Mouse (Mus musculus) megakaryocyte, embryonic 14.5 days (primary cell): ENCODE measurements at regions not wholly inside any gene's neighbourhood (a gene's known extent, or its start where the extent isn't known, plus 50 kb on each side); places are given as distances from the start of the nearest gene placed in this dataset.

Experiments
- H3K27me3 ChIP-seq: replicated peaks from 2 replicates; pipeline ENCODE3; 2012; ENCODE audit warnings: inconsistent platforms
- H3K36me3 ChIP-seq: replicated peaks from 2 replicates; pipeline ENCODE3; 2012; ENCODE audit warnings: low read length, inconsistent platforms, mixed read lengths
- H3K4me1 ChIP-seq: 2 replicates; pipeline ENCODE4 v1.6.1; 2012; ENCODE audit warnings: inconsistent platforms
- H3K4me3 ChIP-seq: replicated peaks from 2 replicates; pipeline ENCODE3; 2012; ENCODE audit warnings: moderate library complexity, mild to moderate bottlenecking, inconsistent platforms
- H3K9me3 ChIP-seq: 2 replicates; pipeline ENCODE4 v1.6.1; 2012; ENCODE audit warnings: inconsistent platforms
- FLI1 ChIP-seq: IDR thresholded peaks from 2 replicates; pipeline ENCODE4 v1.6.1; 2012; ENCODE audit warnings: low read length, inconsistent platforms, mixed read lengths
- GATA1 ChIP-seq: IDR thresholded peaks from 3 replicates; pipeline ENCODE4 v1.6.1; 2012; ENCODE audit warnings: mixed read lengths, low read length, inconsistent platforms, borderline replicate concordance

DNA sequence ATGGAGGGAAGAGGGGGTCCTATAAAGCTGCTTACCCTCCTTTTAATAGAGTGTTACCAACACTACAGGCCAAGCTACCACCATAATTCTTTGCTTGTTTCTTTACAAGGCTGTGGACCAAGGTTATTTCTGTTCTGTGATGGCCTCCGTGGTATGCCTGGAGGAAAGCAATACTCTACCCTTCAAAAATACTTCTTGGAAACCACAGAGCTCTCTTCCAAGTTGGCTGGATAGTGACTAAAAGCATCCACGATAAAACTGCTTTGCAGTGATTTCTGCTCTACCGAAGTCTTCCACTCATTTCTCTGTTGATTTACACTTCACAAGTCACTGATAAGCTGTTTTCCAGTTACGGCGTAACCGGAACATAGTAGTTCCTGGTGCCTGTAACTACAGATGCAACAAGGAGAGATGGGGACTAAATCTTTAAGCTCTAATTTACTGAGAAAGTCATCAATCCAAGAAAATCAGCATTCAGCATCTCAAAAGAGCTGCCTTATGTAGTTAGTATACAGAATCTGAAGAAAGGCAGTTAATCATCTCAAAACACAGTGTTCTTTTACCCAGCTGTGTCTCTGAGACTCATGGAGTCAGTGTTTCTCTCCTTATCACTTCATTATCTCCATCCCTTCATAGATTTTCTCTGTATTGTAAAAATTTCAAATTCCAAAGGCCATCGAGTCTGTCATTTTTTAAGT, 216.1 kb upstream of the Pfn2 start:
- no peaks in the 10 kb centered on the region for H3K27me3 ChIP-seq
- H3K4me1 ChIP-seq = no peaks in the 10 kb centered on the region
- H3K9me3 ChIP-seq = peaks cover 10% of the 10 kb centered on the region
- no peak for TF ChIP-seq FLI1
- H3K36me3 ChIP-seq = no peaks in the 10 kb centered on the region
- H3K4me3 ChIP-seq = no peak overlapping the region

DNA sequence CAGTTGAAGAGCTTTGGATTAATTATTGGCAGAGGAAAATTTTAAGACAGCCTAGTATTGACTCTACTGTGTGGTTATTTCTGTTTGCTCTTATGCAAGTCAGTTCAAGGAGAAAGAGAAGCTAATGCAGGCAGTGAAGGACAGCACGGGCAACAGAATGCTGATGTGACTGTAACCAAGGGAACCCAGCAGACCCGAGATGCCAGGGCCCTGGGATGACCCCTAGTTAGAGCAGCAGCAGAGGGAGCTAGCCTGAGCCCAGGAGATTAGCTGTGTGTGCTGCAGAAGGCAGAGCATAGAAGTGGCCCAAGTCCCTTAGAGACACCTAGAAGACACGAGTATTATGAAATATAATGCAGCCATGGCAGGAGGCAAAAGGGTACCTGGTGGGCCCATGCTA, 223.7 kb upstream of the Pfn2 start:
- TF ChIP-seq FLI1 (no peak), GATA1 (no peak)
- Histone ChIP-seq H3K27me3 (no peaks in the 10 kb centered on the region), H3K4me1 (no peaks in the 10 kb centered on the region), H3K9me3 (peaks cover 7% of the 10 kb centered on the region), H3K36me3 (no peaks in the 10 kb centered on the region), H3K4me3 (no peak overlapping the region)

DNA sequence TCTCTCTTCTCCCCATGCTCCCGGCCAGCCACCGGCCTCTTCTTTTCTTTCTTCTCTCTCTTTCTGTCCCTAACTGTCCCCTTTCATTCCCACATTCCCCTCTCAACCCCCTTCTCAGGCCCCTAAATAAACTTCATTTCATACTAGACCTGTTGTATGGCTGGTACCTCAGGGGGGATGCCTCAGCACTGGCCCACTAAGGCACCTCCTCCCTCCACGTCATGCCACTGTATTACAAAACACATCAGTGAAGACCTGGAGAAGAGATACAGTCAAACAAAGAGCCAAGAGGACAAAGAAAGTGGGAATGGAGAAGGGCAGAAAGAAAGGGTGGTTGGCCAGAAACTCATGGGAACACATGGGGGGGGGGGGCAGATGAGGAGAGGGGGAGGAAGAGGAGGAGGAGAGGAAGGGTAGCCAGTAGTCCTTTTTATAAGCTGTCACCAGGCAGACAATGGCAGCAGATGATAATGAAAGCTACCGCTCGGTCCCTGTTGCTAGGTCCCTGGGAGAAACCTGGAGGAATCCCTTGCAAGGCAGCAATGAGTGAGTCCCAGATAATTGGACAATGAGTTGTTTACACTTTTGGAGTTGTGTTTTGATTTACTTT, 224.5 kb upstream of the Pfn2 start:
- Histone ChIP-seq H3K27me3 (no peaks in the 10 kb centered on the region), H3K4me1 (no peaks in the 10 kb centered on the region), H3K4me3 (no peak overlapping the region), H3K36me3 (no peaks in the 10 kb centered on the region), H3K9me3 (peaks cover 7% of the 10 kb centered on the region)
- TF ChIP-seq FLI1 = no peak
- TF ChIP-seq GATA1 = no peak

- no peaks in the 10 kb centered on the region for H3K4me1 ChIP-seq
- no peaks in the 10 kb centered on the region for H3K36me3 ChIP-seq
- H3K9me3 ChIP-seq = 0 out of 2 replicates have a peak, but pooled peaks cover 4% of the 10 kb centered on the region
- H3K4me3 ChIP-seq = no peak overlapping the region
- H3K27me3 ChIP-seq = no peaks in the 10 kb centered on the region
- no peak for TF ChIP-seq FLI1
- no peak for TF ChIP-seq GATA1
These were observed 241.7 kb upstream of the Pfn2 start for GRCm38 (mm10) chr3:58089344-58090139.

DNA sequence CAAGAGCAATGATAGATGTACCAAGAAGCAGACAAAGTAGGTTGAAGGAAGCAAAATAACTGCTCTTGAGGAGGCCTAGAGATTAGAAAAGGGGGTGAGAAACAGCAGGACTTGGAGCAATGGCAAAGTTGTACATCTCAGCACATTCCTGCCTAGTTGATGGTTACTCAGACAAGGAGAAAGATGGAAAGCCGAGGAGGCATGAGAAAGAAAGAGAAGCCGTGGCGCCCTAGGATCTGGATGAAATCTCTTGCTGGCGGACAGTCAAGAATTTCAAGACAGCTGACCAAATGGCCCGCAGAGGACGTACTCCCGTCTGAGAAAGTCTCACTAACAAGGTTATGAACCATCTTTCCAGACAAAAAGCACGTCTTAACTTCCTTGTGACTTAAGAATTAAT, 242.5 kb upstream of the Pfn2 start:
- Histone ChIP-seq H3K36me3 (no peaks in the 10 kb centered on the region), H3K9me3 (0 out of 2 replicates have a peak, but pooled peaks cover 4% of the 10 kb centered on the region), H3K4me1 (no peaks in the 10 kb centered on the region), H3K27me3 (no peaks in the 10 kb centered on the region), H3K4me3 (no peak overlapping the region)
- TF ChIP-seq GATA1 (no peak), FLI1 (no peak)

GRCm38 (mm10) chr3:58091466-58092176, 243.7 kb upstream of the Pfn2 start:
- H3K4me1 ChIP-seq = no peaks in the 10 kb centered on the region
- H3K36me3 ChIP-seq = no peaks in the 10 kb centered on the region
- TF ChIP-seq GATA1 (no peak), FLI1 (no peak)
- H3K4me3 ChIP-seq = no peak overlapping the region
- H3K27me3 ChIP-seq = no peaks in the 10 kb centered on the region
- H3K9me3 ChIP-seq = 0 out of 2 replicates have a peak, but pooled peaks cover 4% of the 10 kb centered on the region

- no peaks in the 10 kb centered on the region for H3K9me3 ChIP-seq
- TF ChIP-seq GATA1 (no peak), FLI1 (no peak)
These were observed 263.1 kb upstream of the Pfn2 start for GRCm38 (mm10) chr3:58110911-58111476.

DNA sequence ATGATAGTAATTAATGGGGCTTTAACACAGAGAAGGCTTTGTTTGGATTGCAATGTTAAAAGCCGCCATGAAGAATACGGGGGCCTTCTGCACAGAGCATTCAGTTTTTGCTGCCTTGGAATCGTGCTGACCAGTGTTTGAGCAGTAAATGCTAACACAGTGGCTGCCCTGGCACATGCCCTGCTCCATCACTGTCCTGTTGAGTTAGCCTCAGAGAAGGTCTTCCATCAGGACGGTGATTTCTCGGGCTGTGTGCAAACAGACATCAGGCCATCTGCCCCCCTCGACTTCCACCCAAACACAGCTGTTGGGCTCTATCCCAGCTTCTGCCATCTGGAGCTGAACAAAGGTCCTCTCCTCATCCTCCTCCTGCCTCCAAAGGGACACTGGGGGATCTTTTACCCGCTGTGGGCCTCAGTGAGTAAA, 264.6 kb upstream of the Pfn2 start:
- no peaks in the 10 kb centered on the region for H3K27me3 ChIP-seq
- no peak overlapping the region for H3K4me3 ChIP-seq
- no peaks in the 10 kb centered on the region for H3K9me3 ChIP-seq
- no peak for TF ChIP-seq GATA1
- no peak for TF ChIP-seq FLI1
- H3K4me1 ChIP-seq = no peaks in the 10 kb centered on the region
- H3K36me3 ChIP-seq = no peaks in the 10 kb centered on the region

More at GRCm38 (mm10) chr3:58110911-58111476, 263.1 kb upstream of the Pfn2 start:
- Histone ChIP-seq H3K4me1 (no peaks in the 10 kb centered on the region), H3K27me3 (no peaks in the 10 kb centered on the region), H3K36me3 (no peaks in the 10 kb centered on the region), H3K4me3 (no peak overlapping the region)

DNA sequence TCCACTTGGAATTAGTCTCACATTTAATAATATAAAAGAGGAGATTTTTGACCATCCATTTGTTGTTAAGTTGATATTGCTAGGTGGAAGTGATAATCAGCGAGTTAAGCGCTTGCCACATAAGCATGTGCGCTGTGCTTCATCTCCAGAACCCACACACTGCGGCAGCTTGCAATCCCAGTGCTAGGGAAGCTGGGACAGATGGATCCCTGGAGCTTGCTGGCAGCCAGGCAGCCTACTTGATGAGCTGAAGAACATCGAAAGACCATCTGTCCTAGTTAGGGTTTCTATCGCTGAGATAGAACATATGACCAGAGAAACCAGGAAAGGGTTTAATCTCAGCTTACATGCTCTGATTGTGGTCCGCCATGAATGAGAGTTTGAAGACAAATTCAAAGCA, 266.1 kb upstream of the Pfn2 start:
- no peak for TF ChIP-seq FLI1
- no peak for TF ChIP-seq GATA1
- H3K4me3 ChIP-seq = no peak overlapping the region
- no peaks in the 10 kb centered on the region for H3K27me3 ChIP-seq
- no peaks in the 10 kb centered on the region for H3K36me3 ChIP-seq
- no peaks in the 10 kb centered on the region for H3K4me1 ChIP-seq
- no peaks in the 10 kb centered on the region for H3K9me3 ChIP-seq
